Mouse (Mus musculus) G1E (cell line): ENCODE data around the gene Pygl.

Experiments
- CTCF ChIP-seq: IDR thresholded peaks from 2 replicates; pipeline ENCODE4 v1.5.1; 2012; ENCODE audit warnings: low read depth, low read length, inconsistent platforms, mixed read lengths
- GATA1 ChIP-seq: IDR thresholded peaks from 2 replicates; pipeline ENCODE4 v1.6.1; 2012; ENCODE audit warnings: borderline replicate concordance, low read length, inconsistent platforms, mixed read lengths
- POLR2AphosphoS5 ChIP-seq: IDR thresholded peaks from 2 replicates; pipeline ENCODE4 v1.6.1; 2012; ENCODE audit warnings: low read depth, low read length, inconsistent platforms; ENCODE audit not compliant: insufficient replicate concordance

GRCm38 (mm10) chr12:70266494-70266931 is 35.2 kb upstream of the Pygl start:
- TF ChIP-seq POLR2AphosphoS5 (no peak), GATA1 (no peak), CTCF (no peak)
